Mouse (Mus musculus) liver, embryonic 16.5 days (tissue): ENCODE data around the gene Scn3b. TPM values are rescaled to one million over a fixed set of nuclear protein-coding genes. Genes with fewer than 3 reads are reported as not detected.

Experiments used
- ATAC-seq: fragments of 200-750 bp; cut with Nextera tagmentation; 2 replicates; pipeline ENCODE4 v1.8.0; 2017; ENCODE audit warnings: low read depth, mild to moderate bottlenecking, moderate number of reproducible peaks, moderate library complexity
- H3K27ac ChIP-seq: fragments of 300-500 bp; sonication (generic); 2 replicates; pipeline ENCODE4 v1.5.1; 2014; ENCODE audit warnings: mild to moderate bottlenecking, low read length
- H3K27me3 ChIP-seq: fragments of 300-500 bp; sonication (generic); 2 replicates; pipeline ENCODE4 v1.6.1; 2014; ENCODE audit warnings: low read depth, low read length, mixed read lengths; ENCODE audit not compliant: control insufficient read depth, insufficient read depth
- H3K36me3 ChIP-seq: fragments of 300-500 bp; sonication (generic); 2 replicates; pipeline ENCODE4 v1.6.1; 2014; ENCODE audit warnings: mild to moderate bottlenecking; ENCODE audit not compliant: control insufficient read depth, insufficient read depth
- H3K4me1 ChIP-seq: fragments of 300-500 bp; sonication (generic); 2 replicates; pipeline ENCODE4 v1.6.1; 2014; ENCODE audit warnings: low read depth, low read length, mixed read lengths; ENCODE audit not compliant: control insufficient read depth
- H3K4me2 ChIP-seq: fragments of 300-500 bp; sonication (generic); 2 replicates; pipeline ENCODE4 v1.6.1; 2014; ENCODE audit warnings: low read depth, low read length, mixed read lengths
- H3K4me3 ChIP-seq: fragments of 300-500 bp; sonication (generic); 2 replicates; pipeline ENCODE4 v1.5.1; 2014; ENCODE audit warnings: low read depth, mild to moderate bottlenecking, low read length
- H3K9ac ChIP-seq: fragments of 300-500 bp; sonication (generic); 2 replicates; pipeline ENCODE4 v1.6.1; 2014; ENCODE audit warnings: low read depth, low read length
- H3K9me3 ChIP-seq: fragments of 300-500 bp; sonication (generic); replicated peaks from 2 replicates; pipeline ENCODE4 v1.6.1; 2016; ENCODE audit warnings: low read length; ENCODE audit not compliant: control insufficient read depth
- WGBS: fragments of 180-500 bp; shearing (Covaris S2); extraction: QIAGEN DNeasy Blood & Tissue Kit; methylation state at CpG from one replicate; pipeline ENCODE4 v1.1.7; 2014; ENCODE audit not compliant: insufficient replicate concordance; 5-methylcytosine and 5-hydroxymethylcytosine counted together
- polyA plus RNA-seq: library from polyadenylated mRNA; unstranded; fragments of >200 nt; fragmentation: Nextera tagmentation; extraction: Ambion mirVana; gene quantifications from 2 replicates; pipeline ENCODE4 v1.2.1, GENCODE M21; 2015

The Scn3b gene
- polyA plus RNA-seq, 1 experiment from 2014 or later: 0.30 TPM

DNA sequence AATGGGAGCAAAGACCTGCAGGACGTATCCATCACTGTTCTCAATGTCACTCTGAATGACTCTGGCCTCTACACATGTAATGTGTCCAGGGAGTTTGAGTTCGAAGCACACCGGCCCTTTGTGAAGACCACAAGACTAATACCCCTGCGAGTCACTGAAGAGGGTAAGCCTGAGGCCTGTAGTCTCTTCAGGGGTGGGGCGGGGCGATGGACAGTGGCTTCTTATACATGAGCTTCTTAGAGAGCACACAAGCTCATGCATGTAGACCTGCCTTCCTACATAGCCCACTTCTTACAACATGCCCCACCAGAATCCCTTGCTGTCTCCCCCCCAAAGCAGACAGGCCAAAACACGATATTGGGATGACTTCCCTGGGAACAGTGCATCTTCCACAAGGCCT is 10.4 kb downstream of the Scn3b start:
- Histone ChIP-seq H3K27me3 (no peaks in the 10 kb centered on the region), H3K36me3 (no peaks in the 10 kb centered on the region), H3K27ac (no peak overlapping the region), H3K9ac (no peak overlapping the region), H3K4me2 (no peak overlapping the region), H3K9me3 (no peaks in the 10 kb centered on the region), H3K4me1 (no peaks in the 10 kb centered on the region), H3K4me3 (no peak overlapping the region)
- ATAC-seq: no peak
- WGBS: 69% methylated on average over 7 of the region's 7 CpGs

GRCm38 (mm10) chr9:40282968-40283367 is 14.0 kb downstream of the Scn3b start:
- no peak overlapping the region for H3K4me3 ChIP-seq
- no peak for ATAC-seq
- H3K4me1 ChIP-seq: no peaks in the 10 kb centered on the region
- WGBS: 78% methylated on average over 7 of the region's 7 CpGs
- H3K36me3 ChIP-seq: no peaks in the 10 kb centered on the region
- no peak overlapping the region for H3K4me2 ChIP-seq
- no peak overlapping the region for H3K9ac ChIP-seq
- no peaks in the 10 kb centered on the region for H3K27me3 ChIP-seq
- H3K27ac ChIP-seq: no peak overlapping the region
- H3K9me3 ChIP-seq: no peaks in the 10 kb centered on the region

GRCm38 (mm10) chr9:40292475-40292874 is 23.5 kb downstream of the Scn3b start:
- no peaks in the 10 kb centered on the region for H3K9me3 ChIP-seq
- no peak overlapping the region for H3K9ac ChIP-seq
- H3K4me1 ChIP-seq: no peaks in the 10 kb centered on the region
- 64% methylated on average over 4 of the region's 4 CpGs for WGBS
- no peak for ATAC-seq
- no peak overlapping the region for H3K4me3 ChIP-seq
- no peaks in the 10 kb centered on the region for H3K36me3 ChIP-seq
- H3K27ac ChIP-seq: no peak overlapping the region
- no peaks in the 10 kb centered on the region for H3K27me3 ChIP-seq
- H3K4me2 ChIP-seq: no peak overlapping the region

GRCm38 (mm10) chr9:40293286-40293685 is 24.3 kb downstream of the Scn3b start:
- Histone ChIP-seq H3K4me1 (no peaks in the 10 kb centered on the region), H3K4me2 (no peak overlapping the region), H3K9me3 (no peaks in the 10 kb centered on the region), H3K36me3 (no peaks in the 10 kb centered on the region), H3K27ac (no peak overlapping the region), H3K27me3 (no peaks in the 10 kb centered on the region), H3K4me3 (no peak overlapping the region), H3K9ac (no peak overlapping the region)
- 75% methylated on average over 8 of the region's 8 CpGs for WGBS
- no peak for ATAC-seq

GRCm38 (mm10) chr9:40293740-40294139 is 24.7 kb downstream of the Scn3b start:
- H3K9me3 ChIP-seq: no peaks in the 10 kb centered on the region
- no peak overlapping the region for H3K4me2 ChIP-seq
- no peak for ATAC-seq
- no peaks in the 10 kb centered on the region for H3K36me3 ChIP-seq
- WGBS: 70% methylated on average over 5 of the region's 5 CpGs
- H3K27ac ChIP-seq: no peak overlapping the region
- no peak overlapping the region for H3K9ac ChIP-seq
- H3K27me3 ChIP-seq: no peaks in the 10 kb centered on the region
- H3K4me1 ChIP-seq: no peaks in the 10 kb centered on the region
- H3K4me3 ChIP-seq: no peak overlapping the region

GRCm38 (mm10) chr9:40294210-40294609 is 25.2 kb downstream of the Scn3b start:
- no peak overlapping the region for H3K9ac ChIP-seq
- H3K27ac ChIP-seq: no peak overlapping the region
- H3K4me3 ChIP-seq: no peak overlapping the region
- no peak overlapping the region for H3K4me2 ChIP-seq
- H3K27me3 ChIP-seq: no peaks in the 10 kb centered on the region
- no peaks in the 10 kb centered on the region for H3K9me3 ChIP-seq
- no peaks in the 10 kb centered on the region for H3K4me1 ChIP-seq
- 49% methylated on average over 5 of the region's 5 CpGs for WGBS
- ATAC-seq: no peak
- H3K36me3 ChIP-seq: no peaks in the 10 kb centered on the region

DNA sequence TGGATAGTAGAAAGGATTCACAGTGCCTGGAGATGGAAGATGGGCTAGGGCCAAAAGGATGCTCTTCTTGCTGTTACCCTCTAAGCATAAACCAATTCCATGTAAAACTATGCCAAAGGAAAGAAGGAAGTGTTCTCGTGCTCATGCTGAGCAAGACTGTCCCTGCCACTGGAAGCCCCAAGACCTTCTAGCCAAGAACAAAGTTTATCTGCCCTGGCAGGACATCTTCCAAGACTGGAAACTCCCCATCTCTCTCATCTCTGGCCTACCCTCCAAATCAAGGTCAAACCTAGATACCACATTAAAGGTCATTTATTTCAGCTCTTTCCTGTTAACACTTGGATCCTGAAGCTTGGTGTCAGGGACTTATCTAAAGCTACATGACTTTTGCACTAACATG is 25.8 kb downstream of the Scn3b start:
- no peak for ATAC-seq
- H3K4me2 ChIP-seq: no peak overlapping the region
- no peaks in the 10 kb centered on the region for H3K4me1 ChIP-seq
- H3K27me3 ChIP-seq: no peaks in the 10 kb centered on the region
- H3K9ac ChIP-seq: no peak overlapping the region
- H3K36me3 ChIP-seq: no peaks in the 10 kb centered on the region
- WGBS: 62% methylated on average over 1 of the region's 1 CpGs
- H3K27ac ChIP-seq: no peak overlapping the region
- H3K4me3 ChIP-seq: no peak overlapping the region
- H3K9me3 ChIP-seq: no peaks in the 10 kb centered on the region

GRCm38 (mm10) chr9:40296251-40296650 is 27.2 kb downstream of the Scn3b start:
- 64% methylated on average over 5 of the region's 5 CpGs for WGBS
- Histone ChIP-seq H3K9ac (no peak overlapping the region), H3K4me1 (no peaks in the 10 kb centered on the region), H3K36me3 (no peaks in the 10 kb centered on the region), H3K27ac (no peak overlapping the region), H3K4me3 (no peak overlapping the region), H3K9me3 (no peaks in the 10 kb centered on the region), H3K27me3 (no peaks in the 10 kb centered on the region), H3K4me2 (no peak overlapping the region)
- no peak for ATAC-seq

DNA sequence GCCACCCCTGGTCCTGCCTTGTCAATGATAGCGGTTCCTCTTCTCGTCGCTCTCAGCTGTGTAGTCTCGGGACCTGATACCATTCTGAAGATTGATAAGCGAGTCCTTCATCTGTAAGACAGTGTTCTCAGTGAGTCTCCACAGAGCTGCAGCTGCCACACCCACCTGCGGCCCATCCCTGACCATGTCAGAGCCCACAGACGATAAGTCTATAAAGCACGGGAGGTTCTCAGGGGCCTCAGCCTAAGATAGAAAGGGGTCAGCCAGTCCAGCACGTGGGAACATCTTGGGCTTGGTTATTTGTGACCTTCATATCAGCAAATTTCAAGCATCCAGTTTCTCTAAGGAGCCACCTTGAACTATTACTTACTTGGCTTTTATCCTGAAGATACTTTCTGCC is 29.0 kb downstream of the Scn3b start:
- H3K27ac ChIP-seq: no peak overlapping the region
- no peak for ATAC-seq
- 64% methylated on average over 9 of the region's 9 CpGs for WGBS
- no peak overlapping the region for H3K9ac ChIP-seq
- no peaks in the 10 kb centered on the region for H3K4me1 ChIP-seq
- H3K4me2 ChIP-seq: no peak overlapping the region
- H3K9me3 ChIP-seq: no peaks in the 10 kb centered on the region
- no peaks in the 10 kb centered on the region for H3K27me3 ChIP-seq
- H3K36me3 ChIP-seq: no peaks in the 10 kb centered on the region
- H3K4me3 ChIP-seq: no peak overlapping the region

- Histone ChIP-seq H3K27me3 (no peaks in the 10 kb centered on the region), H3K36me3 (no peaks in the 10 kb centered on the region), H3K9me3 (no peaks in the 10 kb centered on the region), H3K4me1 (no peaks in the 10 kb centered on the region), H3K4me2 (no peak overlapping the region), H3K9ac (no peak overlapping the region), H3K27ac (no peak overlapping the region), H3K4me3 (no peak overlapping the region)
- no peak for ATAC-seq
- WGBS: 72% methylated on average over 7 of the region's 7 CpGs
Observed at GRCm38 (mm10) chr9:40299323-40299722, 30.3 kb downstream of the Scn3b start.
